ENCODE assay signal across 21 mouse cellular contexts in the genomic region with DNA sequence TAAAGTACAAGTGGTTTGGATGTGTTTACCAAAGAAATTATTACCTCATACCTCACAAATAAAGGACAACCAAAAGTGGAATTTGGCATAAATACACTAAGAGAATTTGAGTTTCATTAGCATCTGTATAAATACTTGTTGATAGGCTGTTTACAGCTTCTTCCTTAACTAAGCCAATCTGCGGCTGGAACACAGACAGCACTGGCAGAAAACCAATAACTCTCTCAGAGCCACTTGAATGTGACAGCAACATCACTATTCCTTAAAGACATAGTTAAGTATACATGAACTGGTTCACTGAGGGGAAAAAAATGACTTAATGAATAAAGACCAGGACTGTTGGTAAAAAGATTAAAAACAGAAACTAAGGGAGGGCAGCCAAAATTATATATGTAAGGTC. TPM values are rescaled to one million over a fixed set of nuclear protein-coding genes. Genes with fewer than 3 reads are reported as not detected.
"Had no signal": no experiment of that assay in that cellular context is flagged by ENCODE, and none has a peak within 500 bp of the region (broad histone marks: within the 10 kb centered on the region; RNA-seq: fewer than 3 reads in every experiment).

No protein-coding gene starts in this region.

- H3K9me3 ChIP-seq: kidney, embryonic 15.5 days; limb, embryonic 13.5 days; midbrain, embryonic 10.5 days; midbrain, embryonic 15.5 days; neural tube, embryonic 13.5 days had no signal

- H3K27me3 ChIP-seq: kidney, embryonic 15.5 days; limb, embryonic 13.5 days; midbrain, embryonic 15.5 days; neural tube, embryonic 13.5 days had no signal

- H3K4me2 ChIP-seq: kidney, embryonic 15.5 days; limb, embryonic 13.5 days; midbrain, embryonic 15.5 days; neural tube, embryonic 13.5 days had no signal

- H3K36me3 ChIP-seq: kidney, embryonic 15.5 days; limb, embryonic 13.5 days; midbrain, embryonic 10.5 days; midbrain, embryonic 15.5 days; neural tube, embryonic 13.5 days had no signal

- H3K4me1 ChIP-seq: kidney, embryonic 15.5 days; limb, embryonic 13.5 days; midbrain, embryonic 10.5 days; midbrain, embryonic 15.5 days; neural tube, embryonic 13.5 days had no signal

- ATAC-seq: lung, postnatal 0 days; midbrain, embryonic 15.5 days had no signal

- DNase-seq: kidney, postnatal 25 days; layer of hippocampus, adult 9-11 months; layer of hippocampus, postnatal 36 days; lung, adult 18-20 months; lung, postnatal 4 days; retina, postnatal 1 day; right cerebral cortex, postnatal 4 days; spleen, adult 18-20 months; thymus, adult 18-20 months; thymus, postnatal 14 days had no signal

- H3K4me3 ChIP-seq: kidney, embryonic 15.5 days; limb, embryonic 13.5 days; midbrain, embryonic 10.5 days; midbrain, embryonic 15.5 days; neural tube, embryonic 13.5 days had no signal

- H3K9ac ChIP-seq: kidney, embryonic 15.5 days; limb, embryonic 13.5 days; liver, embryonic 14.5 days; midbrain, embryonic 15.5 days; neural tube, embryonic 13.5 days had no signal

- H3K27ac ChIP-seq: kidney, embryonic 15.5 days; limb, embryonic 13.5 days; liver, embryonic 14.5 days; midbrain, embryonic 10.5 days; midbrain, embryonic 15.5 days; neural tube, embryonic 13.5 days had no signal

RNA-seq across cellular contexts. Expression of gene Alx1, which starts 56.1 kb away (rescaled TPM):
- total RNA-seq: layer of hippocampus, adult 18-20 months; liver, adult 2 months; megakaryocyte, adult 5-6 weeks had no signal
- polyA plus RNA-seq: liver, adult 2 months; lung, postnatal 0 days; stomach, embryonic 14.5 days had no signal
